Mouse (Mus musculus): ENCODE measurements around the gene Olfr1278.

- TF ChIP-seq GATA1 (IDR thresholded peaks at IDR 0.05; ENCODE audit: low read length) (no peak), TAL1 (IDR thresholded peaks at IDR 0.05; ENCODE audit: low read length) (no peak)
These were observed 36.3 kb downstream of the Olfr1278 start, which contains the start of gene Olfr1281 for GRCm38 (mm10) chr2:111326220-111326619.

All from erythroblast, embryonic 14.5 days (primary cell).